Mouse (Mus musculus): ENCODE data around the gene Dact3.

Gene Dact3

DNA sequence AGATGAGACGGTGACA is at the start of gene Dact3:
Gene Dact3, plus strand, starts transcription at position 8 of the 16 bp plus-strand sequence.
- no peak for DNase-seq

GRCm38 (mm10) chr7:16825785-16826184 is 49.3 kb upstream of the Dact3 start:
- peak; percentile 43 for DNase-seq

DNA sequence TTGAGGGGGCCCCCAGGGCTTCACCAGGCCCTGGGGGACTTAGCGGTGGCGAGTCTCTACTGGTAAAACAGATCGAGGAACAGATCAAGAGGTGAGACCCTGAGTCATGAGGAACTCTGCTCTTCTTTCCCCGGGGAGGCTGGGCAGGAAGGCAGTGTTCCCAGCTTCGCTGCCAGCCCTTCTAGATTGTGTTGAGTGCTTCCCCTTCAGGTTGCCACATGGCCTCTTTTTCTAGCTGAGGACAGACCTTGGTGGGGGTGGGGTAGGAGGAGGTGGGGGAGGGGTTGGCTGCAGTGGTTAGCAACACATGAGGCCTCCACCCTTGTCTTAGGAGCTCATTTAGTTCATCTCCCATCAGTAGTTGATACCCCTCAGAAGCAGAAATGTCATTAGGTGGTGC is 48.5 kb upstream of the Dact3 start:
- DNase-seq, result no peak

DNA sequence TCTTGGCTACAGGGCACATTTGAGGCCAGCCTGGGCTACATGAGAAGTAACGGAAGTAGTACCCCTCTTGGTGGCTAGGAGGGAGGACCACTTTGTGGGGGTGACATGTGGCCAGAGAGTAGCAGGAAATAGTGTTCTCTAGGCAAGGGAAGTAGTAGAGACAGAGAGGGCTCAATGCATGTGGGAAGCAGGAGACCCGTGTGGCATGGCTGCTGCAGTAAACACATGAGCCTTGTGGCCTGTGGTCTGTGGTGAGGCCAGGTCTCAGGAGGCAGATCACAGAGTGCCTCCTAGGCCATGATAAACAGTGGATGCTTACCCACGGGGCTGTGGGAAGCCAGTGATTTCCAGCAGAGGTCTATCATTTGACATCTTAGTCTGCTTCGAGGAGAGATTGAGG is 47.8 kb upstream of the Dact3 start:
- no peak for DNase-seq

DNA sequence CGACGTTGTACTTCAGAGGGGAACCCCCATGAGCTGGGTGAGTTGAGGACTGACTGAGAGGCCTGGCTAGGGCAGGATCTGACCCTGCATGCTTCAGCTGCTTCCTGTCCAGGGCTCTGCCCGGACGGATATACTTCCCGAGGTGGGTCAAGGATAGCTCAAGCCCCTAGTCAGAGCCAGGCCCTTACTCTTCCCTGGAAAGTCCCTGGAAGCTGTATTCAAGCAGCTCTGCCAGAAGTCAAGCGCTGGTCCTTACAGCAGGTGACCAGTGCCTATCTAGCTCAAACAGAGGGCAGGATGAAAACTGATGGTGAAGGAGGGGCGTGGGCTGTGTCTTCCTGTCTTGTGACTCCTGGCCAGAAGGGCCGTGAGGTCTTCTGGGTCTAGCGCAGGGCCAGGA is 44.7 kb upstream of the Dact3 start:
- peak; percentile 63 for DNase-seq

GRCm38 (mm10) chr7:16837916-16838803 is 37.0 kb upstream of the Dact3 start:
- no peak for DNase-seq

GRCm38 (mm10) chr7:16838804-16839426 is 36.2 kb upstream of the Dact3 start:
- DNase-seq, result no peak

- no peak for DNase-seq
Observed at GRCm38 (mm10) chr7:16839427-16840108, 35.5 kb upstream of the Dact3 start.

GRCm38 (mm10) chr7:16840109-16840491 is 35.0 kb upstream of the Dact3 start:
- DNase-seq, result no peak

DNA sequence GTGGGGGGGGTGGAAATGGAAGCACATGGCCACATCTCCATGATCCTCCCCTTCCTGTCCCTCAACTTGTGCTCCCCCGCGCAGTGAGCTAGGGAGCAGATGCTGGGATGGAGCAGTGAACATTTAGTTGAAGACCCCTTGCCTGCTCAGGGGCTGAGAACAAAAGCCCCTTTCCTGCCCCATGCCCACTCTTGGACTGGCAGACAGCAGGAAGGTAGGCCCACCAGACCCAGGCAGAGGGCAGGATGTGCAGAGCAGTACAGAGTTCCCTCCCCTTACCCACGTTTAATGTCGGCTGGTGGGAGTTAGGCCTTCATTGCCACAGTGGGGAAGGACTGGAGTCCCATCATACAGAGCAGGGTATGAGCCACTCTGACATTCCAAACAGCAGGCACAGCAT is 34.0 kb upstream of the Dact3 start:
- no peak for DNase-seq

DNA sequence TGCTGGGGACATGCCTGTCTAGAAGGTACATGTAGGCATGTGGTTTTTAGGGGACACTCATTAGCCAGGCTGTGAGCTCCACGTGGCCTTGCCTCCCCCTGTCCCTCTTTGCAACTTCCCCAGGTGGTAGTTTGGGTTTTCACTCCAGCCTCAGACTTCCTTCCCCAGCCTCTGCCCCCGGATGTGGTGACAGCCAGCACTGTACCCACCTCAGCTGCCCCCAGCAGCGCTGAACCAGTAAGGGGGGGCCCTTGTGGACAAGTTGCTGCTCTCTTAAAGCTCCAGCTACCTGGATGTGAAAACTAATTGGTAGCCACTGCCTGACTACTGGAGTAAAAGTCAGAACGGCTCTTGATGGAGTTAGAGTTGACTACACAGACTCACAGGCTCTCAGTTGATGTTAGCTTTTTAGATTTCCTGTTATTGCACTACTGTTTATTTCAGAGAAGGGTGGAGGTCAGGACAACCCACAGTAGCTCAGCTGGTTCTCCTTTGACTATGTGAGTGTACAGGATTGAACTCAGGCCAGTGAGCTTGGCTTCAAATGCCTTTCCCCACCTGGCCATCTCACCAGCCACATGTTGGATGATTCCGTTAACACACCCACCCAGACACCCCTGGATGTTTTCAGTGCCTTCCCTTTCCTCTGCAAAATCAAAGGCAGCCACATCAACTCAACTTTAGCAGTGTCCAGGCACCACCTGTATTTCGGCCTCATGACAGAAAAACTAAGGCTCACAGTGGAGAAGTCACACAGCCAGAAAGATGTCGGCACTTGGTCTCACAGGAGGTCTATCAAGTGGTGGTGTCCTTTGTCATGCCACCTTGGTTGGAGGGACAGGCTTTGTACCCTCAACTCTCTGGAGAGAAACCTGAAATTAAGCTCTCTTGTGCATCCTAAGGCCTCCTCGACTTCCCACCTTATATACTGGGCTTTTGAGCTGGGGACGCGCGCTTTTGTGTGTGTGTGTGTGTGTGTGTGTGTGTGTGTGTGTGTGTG is 33.3 kb upstream of the Dact3 start:
- peak; percentile 18 for DNase-seq

GRCm38 (mm10) chr7:16842645-16843063 is 32.5 kb upstream of the Dact3 start, which contains the start of gene Prkd2:
TSS of gene Prkd2 (plus strand) at chr7:16842902.
- peak; percentile 92 for DNase-seq

DNA sequence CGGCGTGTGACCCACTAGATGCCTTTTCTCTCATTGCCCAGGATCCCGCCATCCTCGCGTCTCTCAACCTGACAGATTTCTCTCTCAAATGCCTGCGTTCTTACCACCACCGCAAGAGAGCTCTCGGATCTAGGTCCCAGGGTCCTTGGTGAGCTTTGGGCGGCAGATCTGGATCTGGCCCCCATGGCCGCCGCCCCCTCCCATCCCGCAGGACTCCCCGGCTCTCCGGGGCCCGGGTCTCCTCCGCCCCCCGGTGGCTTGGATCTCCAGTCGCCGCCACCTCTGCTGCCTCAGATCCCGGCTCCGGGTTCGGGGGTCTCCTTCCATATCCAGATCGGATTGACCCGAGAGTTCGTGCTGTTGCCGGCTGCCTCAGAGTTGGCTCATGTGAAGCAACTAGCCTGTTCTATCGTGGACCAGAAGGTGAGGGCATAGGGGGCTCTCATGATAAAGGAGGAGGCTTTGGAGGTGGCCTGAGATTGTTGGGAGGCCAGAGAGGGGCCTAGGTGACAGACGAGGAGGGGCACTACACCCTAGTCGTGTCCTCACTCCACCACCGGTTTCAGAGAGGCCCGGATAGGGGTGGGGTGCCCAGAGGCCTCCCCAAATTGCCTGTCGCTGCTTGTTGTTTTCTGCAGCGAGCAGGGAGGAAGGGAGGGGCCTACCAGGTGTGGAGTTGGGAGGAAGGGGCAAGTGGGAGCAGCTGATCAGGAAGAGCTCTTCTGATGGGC is 31.5 kb upstream of the Dact3 start:
- peak; percentile 41 for DNase-seq

DNA sequence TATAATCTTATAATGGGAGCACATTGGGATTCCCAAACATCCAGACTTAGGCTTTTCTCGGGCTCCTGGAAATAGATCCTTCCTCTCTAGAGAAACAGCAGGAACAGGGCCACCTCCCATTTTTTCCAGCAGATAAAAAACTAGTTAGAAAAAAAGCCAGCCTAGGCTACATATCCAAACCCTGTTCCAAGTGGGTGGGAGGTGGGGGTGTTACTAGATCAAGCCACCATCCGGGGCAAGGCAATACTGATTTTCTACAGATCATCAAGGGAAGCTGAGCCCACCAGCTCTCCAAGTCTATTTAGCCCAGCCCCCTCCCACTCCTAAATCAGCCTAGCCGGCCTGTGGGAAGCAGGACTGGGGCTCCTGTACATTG is 30.4 kb upstream of the Dact3 start:
- peak; percentile 21 for DNase-seq

DNA sequence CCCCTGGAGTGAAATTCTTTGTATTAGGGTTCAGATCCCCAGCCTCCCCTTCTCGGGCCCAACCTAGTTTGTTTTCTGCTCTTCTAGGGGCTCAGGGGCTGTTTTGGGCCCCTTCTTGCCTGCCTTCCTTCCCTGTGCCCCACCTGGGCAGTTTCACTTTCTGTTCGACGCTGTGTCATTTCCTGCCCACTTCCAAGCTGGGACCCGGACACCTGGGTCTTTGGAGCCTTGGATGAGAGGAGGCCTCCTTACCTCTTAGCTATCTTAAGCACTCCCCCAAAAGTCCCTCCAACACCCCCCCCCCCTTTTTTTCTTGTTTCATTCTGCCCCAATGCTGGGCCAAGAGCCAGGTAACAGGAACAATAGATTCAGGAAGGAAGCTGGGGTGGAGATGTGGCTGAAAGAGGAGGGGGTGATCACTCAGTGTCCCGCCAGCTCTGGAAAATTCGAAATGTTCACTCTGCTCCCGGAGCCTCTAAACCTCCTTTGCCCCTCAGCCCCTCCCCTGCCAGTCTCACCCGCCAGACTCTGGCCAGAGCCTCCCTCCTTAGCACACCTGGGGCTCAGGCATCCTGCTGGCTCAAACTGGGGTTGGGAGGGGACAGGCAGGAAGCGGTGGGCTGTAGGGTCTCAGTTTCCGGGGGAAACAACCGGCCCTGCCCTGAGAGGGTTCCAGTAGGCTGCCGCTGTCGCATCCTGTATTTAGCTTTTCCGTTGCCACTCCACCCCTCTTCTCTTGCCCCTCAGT is 29.9 kb upstream of the Dact3 start:
- DNase-seq, result peak; percentile 56

DNA sequence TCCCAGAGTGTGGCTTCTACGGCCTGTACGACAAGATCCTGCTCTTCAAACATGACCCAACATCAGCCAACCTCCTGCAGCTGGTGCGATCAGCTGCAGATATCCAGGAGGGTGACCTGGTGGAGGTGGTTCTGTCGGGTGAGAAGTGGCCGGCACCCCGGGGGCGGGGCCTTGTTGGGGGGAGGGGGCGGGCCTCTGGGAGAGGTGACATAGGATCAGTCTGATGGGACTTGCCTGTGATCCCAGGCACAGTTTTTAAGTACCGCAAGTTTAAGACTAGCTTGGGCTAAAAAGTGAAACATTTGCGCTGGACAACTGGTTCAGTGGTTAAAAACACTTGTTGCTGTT is 29.3 kb upstream of the Dact3 start:
- no peak for DNase-seq

DNA sequence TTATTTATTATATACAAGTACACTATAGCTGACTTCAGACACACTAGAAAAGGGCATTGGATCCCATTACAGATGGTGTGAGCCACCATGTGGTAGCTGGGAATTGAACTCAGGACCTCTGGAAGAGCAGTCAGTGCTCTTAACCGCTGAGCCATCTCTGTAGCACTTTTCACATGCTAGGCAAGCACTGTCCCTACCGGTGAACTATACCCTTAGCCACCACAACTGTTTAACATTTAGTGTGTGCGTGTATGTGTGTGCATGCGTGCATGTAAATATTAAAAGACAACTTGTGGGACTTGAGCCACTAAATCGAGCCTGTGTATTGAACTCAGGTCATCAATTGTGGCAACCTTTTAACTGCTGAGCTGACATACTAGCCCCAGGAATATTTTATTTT is 28.3 kb upstream of the Dact3 start:
- no peak for DNase-seq

GRCm38 (mm10) chr7:16847507-16847906 is 27.6 kb upstream of the Dact3 start:
- no peak for DNase-seq

DNA sequence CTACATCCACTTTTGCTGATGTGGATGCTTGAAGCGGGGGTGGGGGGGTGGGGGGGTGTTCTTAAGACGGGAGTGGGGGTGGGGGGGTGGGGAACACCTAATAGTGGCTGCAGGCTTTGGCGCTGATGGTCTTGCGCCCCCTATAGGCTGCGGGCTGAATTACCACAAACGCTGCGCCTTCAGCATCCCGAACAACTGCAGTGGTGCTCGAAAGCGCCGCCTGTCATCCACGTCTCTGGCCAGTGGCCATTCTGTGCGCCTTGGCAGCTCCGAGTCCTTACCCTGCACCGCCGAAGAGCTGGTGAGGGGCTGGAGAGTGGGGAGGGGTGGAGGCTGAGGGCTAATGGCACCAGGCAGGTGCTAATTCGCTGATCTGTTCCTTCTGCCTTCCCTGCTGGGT is 26.5 kb upstream of the Dact3 start:
- peak; percentile 51 for DNase-seq

GRCm38 (mm10) chr7:16851636-16852035 is 23.5 kb upstream of the Dact3 start:
- no peak for DNase-seq

DNA sequence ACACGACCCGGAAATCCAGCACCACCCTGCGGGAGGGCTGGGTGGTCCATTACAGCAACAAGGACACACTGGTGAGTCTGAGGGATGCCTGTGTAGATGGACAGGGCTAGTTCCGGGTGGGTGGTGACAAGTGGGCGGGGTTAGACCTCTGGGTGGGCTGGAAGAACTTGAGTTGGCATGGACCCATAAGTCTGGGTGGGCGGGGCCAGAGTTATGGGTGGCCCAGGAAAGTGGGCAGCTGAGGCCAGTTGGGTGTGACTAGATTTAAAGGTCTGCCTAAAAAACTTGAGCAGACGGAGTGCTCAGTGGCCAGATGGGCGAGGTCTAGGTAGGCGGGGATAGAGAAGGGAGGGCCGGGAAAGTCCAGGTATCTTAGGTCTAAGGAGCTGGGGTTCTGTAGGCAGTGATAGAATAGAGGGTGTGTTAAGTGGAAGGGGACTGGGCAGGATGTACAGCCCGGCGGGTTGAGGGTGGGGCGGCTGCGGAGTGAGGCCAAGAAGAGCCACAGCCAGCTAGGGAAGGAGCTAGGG is 21.8 kb upstream of the Dact3 start:
- peak; percentile 19 for DNase-seq

DNA sequence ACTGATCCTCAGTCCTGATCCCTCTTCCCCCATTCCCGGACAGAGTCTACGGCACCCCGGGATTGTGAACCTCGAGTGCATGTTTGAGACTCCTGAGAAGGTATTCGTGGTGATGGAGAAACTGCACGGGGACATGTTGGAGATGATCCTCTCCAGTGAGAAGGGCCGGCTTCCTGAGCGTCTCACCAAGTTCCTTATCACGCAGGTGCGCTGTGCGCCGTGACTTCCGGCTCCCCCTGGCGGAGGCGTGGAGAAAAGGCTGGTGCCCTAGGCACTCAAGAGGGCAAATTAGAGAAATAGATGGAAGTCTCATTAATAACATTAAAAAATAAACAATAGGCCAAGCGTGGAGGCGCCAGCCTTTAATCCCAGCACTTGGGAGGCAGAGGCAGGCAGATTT is 16.8 kb upstream of the Dact3 start:
- peak; percentile 42 for DNase-seq

Measured in kidney, adult 9 months (tissue).